Mouse (Mus musculus) heart, embryonic 16.5 days (tissue): ENCODE measurements around the gene Khk. TPM values are rescaled to one million over a fixed set of nuclear protein-coding genes. Genes with fewer than 3 reads are reported as not detected.
A peak's percentile ranks its signal among the peaks of the same experiment; 100 is the strongest.

Experiments
- ATAC-seq: fragments of 200-750 bp; cut with Nextera tagmentation; replicated peaks from 2 replicates; pipeline ENCODE4 v1.8.0; 2017; ENCODE audit warnings: moderate number of reproducible peaks; ENCODE audit not compliant: insufficient read depth, low FRiP score; ENCODE audit errors: extremely low read depth
- H3K27ac ChIP-seq: fragments of 300-500 bp; sonication (generic); 2 replicates; pipeline ENCODE4 v1.5.1; 2014; ENCODE audit warnings: mild to moderate bottlenecking, low read length, control low read depth, moderate library complexity
- H3K27me3 ChIP-seq: fragments of 300-500 bp; sonication (generic); 2 replicates; pipeline ENCODE4 v1.6.1; 2014; ENCODE audit warnings: low read length, mixed read lengths; ENCODE audit not compliant: control insufficient read depth, insufficient read depth
- H3K36me3 ChIP-seq: fragments of 300-500 bp; sonication (generic); 2 replicates; pipeline ENCODE4 v1.6.1; 2014; ENCODE audit not compliant: control insufficient read depth, insufficient read depth
- H3K4me1 ChIP-seq: fragments of 300-500 bp; sonication (generic); 2 replicates; pipeline ENCODE4 v1.6.1; 2014; ENCODE audit warnings: low read length, mixed read lengths; ENCODE audit not compliant: control insufficient read depth, insufficient read depth
- H3K4me2 ChIP-seq: fragments of 300-500 bp; sonication (generic); 2 replicates; pipeline ENCODE4 v1.6.1; 2014; ENCODE audit warnings: low read depth, mild to moderate bottlenecking, control low read depth, low read length
- H3K4me3 ChIP-seq: fragments of 300-500 bp; sonication (generic); 2 replicates; pipeline ENCODE4 v1.5.1; 2014; ENCODE audit warnings: mild to moderate bottlenecking, control low read depth, low read length
- H3K9ac ChIP-seq: fragments of 300-500 bp; sonication (generic); 2 replicates; pipeline ENCODE4 v1.6.1; 2014; ENCODE audit warnings: low read length, control low read depth
- H3K9me3 ChIP-seq: fragments of 300-500 bp; sonication (generic); replicated peaks from 2 replicates; pipeline ENCODE4 v1.6.1; 2016; ENCODE audit warnings: low read length; ENCODE audit not compliant: control insufficient read depth
- WGBS: fragments of 180-500 bp; shearing (Covaris S2); extraction: QIAGEN DNeasy Blood & Tissue Kit; methylation state at CpG from one replicate; pipeline ENCODE4 v1.1.7; 2014; 5-methylcytosine and 5-hydroxymethylcytosine counted together
- polyA plus RNA-seq: library from polyadenylated mRNA; unstranded; fragments of >200 nt; fragmentation: Nextera tagmentation; extraction: Ambion mirVana; gene quantifications from 2 replicates; pipeline ENCODE4 v1.2.1, GENCODE M21; 2015

The Khk gene
- polyA plus RNA-seq, 1 experiment from 2014 or later, result 15.0 TPM

DNA sequence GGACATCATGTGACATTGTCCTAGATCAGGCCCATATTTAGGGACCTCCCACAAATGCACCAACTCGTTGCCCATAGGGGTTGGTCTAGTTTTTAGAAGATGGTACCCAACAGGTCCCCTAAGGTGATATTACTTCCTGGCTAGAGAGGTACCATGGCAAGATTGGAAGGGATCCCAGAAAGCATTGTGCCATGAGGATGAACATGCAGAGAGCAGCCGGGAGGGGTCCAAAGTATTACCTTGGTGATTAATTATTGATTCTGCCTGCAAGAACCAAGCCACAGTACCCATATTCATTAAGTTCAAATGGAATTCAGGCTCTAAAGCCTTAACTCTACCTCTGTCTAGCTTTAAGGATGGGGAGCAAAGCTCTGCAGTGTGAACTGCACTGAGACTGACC, 4.8 kb downstream of the Khk start:
- WGBS, result 81% methylated on average over 2 of the region's 2 CpGs
- H3K9me3 ChIP-seq, result no peaks in the 10 kb centered on the region
- no peak overlapping the region for H3K27ac ChIP-seq
- H3K4me3 ChIP-seq, result no peak overlapping the region
- H3K9ac ChIP-seq, result no peak overlapping the region
- peaks cover 13% of the 10 kb centered on the region for H3K4me1 ChIP-seq
- ATAC-seq, result no peak
- H3K27me3 ChIP-seq, result no peaks in the 10 kb centered on the region
- no peaks in the 10 kb centered on the region for H3K36me3 ChIP-seq
- no peak overlapping the region for H3K4me2 ChIP-seq

DNA sequence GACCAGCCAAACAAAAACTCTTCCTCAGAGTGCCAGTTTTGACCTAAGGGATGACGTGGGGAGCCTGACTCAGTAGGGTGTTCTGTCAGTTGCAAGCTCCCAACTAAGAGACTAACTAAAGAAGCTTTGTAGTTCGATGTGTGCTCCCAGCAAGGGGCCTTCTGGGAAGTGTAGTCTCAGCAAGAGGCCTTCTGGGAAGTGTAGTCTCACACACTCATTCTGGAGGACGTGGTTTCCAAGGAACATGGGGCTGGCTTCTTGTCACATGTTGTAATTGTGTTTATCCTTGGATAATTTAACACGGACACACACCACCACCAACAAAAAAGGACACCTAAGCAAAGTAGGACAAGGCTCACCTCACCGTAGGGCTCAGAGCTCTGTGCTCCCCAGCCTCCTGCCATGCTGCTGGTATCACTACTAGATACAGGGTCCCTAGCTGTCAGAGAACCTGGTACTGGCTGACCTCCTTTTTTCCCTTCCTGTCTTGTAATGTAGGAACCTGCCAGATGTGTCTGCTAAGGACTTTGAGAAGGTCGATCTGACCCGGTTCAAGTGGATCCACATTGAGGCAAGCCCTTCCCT, 6.8 kb downstream of the Khk start:
- Histone ChIP-seq H3K36me3 (no peaks in the 10 kb centered on the region), H3K4me1 (peaks cover 4% of the 10 kb centered on the region; the same call in 1 of the 2 replicates), H3K9me3 (no peaks in the 10 kb centered on the region), H3K4me2 (peak overlapping the region; percentile 40), H3K4me3 (no peak overlapping the region; the same call in 1 of the 2 replicates), H3K9ac (no peak overlapping the region), H3K27ac (no peak overlapping the region), H3K27me3 (no peaks in the 10 kb centered on the region)
- ATAC-seq, result no peak
- 39% methylated on average over 7 of the region's 7 CpGs for WGBS

DNA sequence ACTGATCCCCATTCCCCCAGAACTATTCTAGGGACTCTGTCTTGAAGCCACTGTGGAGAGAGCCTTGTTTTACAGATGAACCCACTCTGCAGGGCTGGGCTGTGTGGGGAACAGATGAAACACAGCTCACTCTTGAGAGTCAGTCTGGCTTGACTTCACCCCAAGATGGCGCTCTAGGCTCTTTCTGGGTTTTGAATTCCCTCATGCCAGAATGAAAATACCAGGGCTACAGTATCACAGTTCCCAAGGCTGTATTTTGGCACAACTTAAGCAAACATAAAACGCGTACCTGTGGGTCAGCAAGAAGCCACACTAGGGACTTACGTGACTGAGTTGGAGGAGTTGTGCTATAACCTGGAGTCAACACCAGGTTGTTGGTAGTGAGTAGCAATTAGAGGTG, 8.9 kb downstream of the Khk start:
- Histone ChIP-seq H3K27ac (no peak overlapping the region), H3K9ac (no peak overlapping the region), H3K4me2 (no peak overlapping the region), H3K36me3 (no peaks in the 10 kb centered on the region), H3K27me3 (no peaks in the 10 kb centered on the region), H3K4me3 (no peak overlapping the region), H3K9me3 (no peaks in the 10 kb centered on the region), H3K4me1 (0 out of 2 replicates have a peak, but pooled peaks cover 4% of the 10 kb centered on the region)
- WGBS, result 42% methylated on average over 4 of the region's 4 CpGs
- ATAC-seq, result peak; percentile 62; the same call in 1 of the 2 replicates

DNA sequence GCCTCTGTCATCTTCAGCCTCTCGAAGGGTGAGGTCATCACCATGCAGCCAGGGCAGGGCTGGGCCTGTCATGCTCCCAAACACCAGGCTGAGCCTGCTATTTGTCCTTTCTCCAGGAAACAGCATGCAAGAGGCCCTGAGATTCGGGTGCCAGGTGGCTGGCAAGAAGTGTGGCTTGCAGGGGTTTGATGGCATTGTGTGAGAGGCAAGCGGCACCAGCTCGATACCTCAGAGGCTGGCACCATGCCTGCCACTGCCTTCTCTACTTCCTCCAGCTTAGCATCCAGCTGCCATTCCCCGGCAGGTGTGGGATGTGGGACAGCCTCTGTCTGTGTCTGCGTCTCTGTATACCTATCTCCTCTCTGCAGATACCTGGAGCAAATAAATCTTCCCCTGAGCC, 9.6 kb downstream of the Khk start:
- Histone ChIP-seq H3K27me3 (no peaks in the 10 kb centered on the region), H3K4me1 (0 out of 2 replicates have a peak, but pooled peaks cover 4% of the 10 kb centered on the region), H3K9ac (no peak overlapping the region), H3K9me3 (no peaks in the 10 kb centered on the region), H3K4me3 (no peak overlapping the region), H3K36me3 (no peaks in the 10 kb centered on the region), H3K27ac (no peak overlapping the region), H3K4me2 (no peak overlapping the region)
- WGBS, result 80% methylated on average over 6 of the region's 6 CpGs
- ATAC-seq, result no peak

DNA sequence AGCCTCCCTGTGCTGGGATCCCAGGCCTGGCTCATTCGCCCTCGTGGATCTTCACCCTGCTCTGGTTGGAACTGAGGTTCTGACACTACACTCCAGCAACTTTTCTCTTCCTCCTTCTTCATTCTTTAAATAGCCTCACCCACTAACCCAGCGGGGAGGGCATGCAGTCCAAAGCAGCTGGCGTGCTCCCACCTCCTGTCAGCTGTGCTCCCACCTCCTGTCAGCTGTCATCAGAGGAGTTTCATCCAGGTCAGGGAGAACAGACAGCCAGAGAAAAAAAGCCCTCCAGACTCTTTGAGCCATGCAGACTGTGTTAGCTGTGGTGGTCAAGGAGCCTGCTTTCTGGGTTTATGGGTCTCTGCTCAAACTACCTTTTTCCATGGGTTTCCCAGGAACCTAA, 10.1 kb downstream of the Khk start:
- H3K27ac ChIP-seq, result no peak overlapping the region
- 49% methylated on average over 4 of the region's 4 CpGs for WGBS
- H3K9ac ChIP-seq, result no peak overlapping the region
- no peaks in the 10 kb centered on the region for H3K36me3 ChIP-seq
- H3K4me1 ChIP-seq, result 0 out of 2 replicates have a peak, but pooled peaks cover 4% of the 10 kb centered on the region
- H3K27me3 ChIP-seq, result no peaks in the 10 kb centered on the region
- no peaks in the 10 kb centered on the region for H3K9me3 ChIP-seq
- H3K4me2 ChIP-seq, result no peak overlapping the region
- no peak for ATAC-seq
- no peak overlapping the region for H3K4me3 ChIP-seq

DNA sequence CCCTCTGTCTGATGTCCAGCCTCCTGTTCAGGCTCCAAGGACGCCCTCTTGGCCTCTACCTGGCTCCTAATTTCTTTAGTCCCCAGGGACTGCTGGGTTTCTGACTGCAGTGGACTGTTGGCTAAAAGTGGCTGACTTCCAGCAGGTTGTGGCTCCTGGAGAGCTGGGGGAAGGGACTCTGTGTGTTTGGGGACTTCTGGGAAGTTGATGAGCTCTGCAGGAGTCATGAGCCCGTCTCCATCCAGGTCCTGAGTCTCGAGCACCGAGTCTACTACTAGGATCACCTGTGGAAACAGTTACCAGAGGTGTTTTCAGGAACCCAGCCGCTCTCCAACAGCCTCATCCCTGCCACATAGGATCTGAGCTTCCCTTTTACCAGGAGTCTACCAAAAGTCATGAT, 12.5 kb downstream of the Khk start:
- Histone ChIP-seq H3K4me1 (0 out of 2 replicates have a peak, but pooled peaks cover 4% of the 10 kb centered on the region), H3K9ac (no peak overlapping the region), H3K27ac (no peak overlapping the region), H3K4me3 (no peak overlapping the region), H3K27me3 (no peaks in the 10 kb centered on the region), H3K4me2 (no peak overlapping the region), H3K9me3 (no peaks in the 10 kb centered on the region), H3K36me3 (no peaks in the 10 kb centered on the region)
- ATAC-seq, result no peak
- 53% methylated on average over 5 of the region's 5 CpGs for WGBS

DNA sequence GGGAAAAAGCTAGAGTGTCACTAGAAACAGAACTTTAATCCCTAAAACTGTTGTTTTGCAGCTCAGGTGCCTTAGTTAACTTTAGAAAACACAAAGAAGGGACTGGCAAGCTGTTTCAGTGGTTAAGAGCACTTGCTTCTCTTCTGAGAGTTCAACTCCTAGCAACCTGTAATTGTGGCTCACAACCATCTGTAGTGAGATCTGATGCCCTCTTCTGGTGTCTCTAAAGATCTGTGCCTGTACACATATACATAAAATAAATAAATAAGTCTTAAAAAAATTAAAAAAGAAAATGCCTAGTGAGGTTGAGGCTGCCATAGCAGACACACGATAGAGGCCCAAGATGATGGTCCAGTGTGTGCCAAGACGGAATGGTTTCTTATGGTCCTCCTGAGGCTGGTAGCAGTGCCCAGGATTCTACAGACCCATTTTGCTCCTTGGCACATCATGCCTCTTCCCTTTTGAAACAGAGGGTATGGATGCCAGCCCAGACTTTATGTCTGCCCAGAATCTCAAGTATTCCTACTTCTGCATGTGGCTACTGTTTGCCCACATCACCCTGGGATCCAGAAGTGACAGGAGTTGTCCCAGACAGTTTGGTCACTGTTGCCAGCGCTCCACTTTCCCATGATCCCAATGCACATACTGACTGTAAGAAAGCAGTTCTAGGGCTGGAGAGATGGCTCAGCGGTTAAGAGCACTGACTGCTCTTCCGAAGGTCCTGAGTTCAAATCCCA, 13.7 kb downstream of the Khk start:
- no peaks in the 10 kb centered on the region for H3K36me3 ChIP-seq
- H3K4me2 ChIP-seq, result no peak overlapping the region
- WGBS, result 91% methylated on average over 5 of the region's 5 CpGs
- H3K9ac ChIP-seq, result no peak overlapping the region
- H3K4me3 ChIP-seq, result no peak overlapping the region
- ATAC-seq, result no peak
- no peak overlapping the region for H3K27ac ChIP-seq
- H3K9me3 ChIP-seq, result no peaks in the 10 kb centered on the region
- no peaks in the 10 kb centered on the region for H3K27me3 ChIP-seq
- 0 out of 2 replicates have a peak, but pooled peaks cover 4% of the 10 kb centered on the region for H3K4me1 ChIP-seq

DNA sequence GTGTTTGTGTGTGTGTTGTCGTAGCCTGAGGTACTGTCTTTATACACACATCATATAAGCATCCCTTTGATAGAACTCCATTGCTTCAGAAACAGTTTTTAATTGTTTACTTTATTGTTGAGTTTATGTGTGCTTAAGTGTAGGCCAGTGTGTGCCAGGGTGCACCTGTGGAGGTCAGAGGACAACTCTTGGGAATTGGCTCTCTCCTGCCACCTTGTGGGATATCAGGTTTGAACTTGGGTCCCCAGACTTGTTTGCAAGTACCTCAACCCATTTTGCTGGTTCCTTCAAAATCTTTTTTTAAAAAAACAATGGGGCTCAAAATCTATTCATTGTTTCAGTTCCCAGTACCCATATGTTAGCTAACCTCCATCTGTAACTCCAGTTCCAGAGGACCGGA, 21.8 kb downstream of the Khk start:
- ATAC-seq, result no peak
- 92% methylated on average over 2 of the region's 2 CpGs for WGBS
- H3K9me3 ChIP-seq, result no peaks in the 10 kb centered on the region
- H3K36me3 ChIP-seq, result no peaks in the 10 kb centered on the region
- H3K4me1 ChIP-seq, result no peaks in the 10 kb centered on the region
- no peaks in the 10 kb centered on the region for H3K27me3 ChIP-seq
- no peak overlapping the region for H3K27ac ChIP-seq
- no peak overlapping the region for H3K4me3 ChIP-seq
- H3K4me2 ChIP-seq, result no peak overlapping the region
- H3K9ac ChIP-seq, result no peak overlapping the region

DNA sequence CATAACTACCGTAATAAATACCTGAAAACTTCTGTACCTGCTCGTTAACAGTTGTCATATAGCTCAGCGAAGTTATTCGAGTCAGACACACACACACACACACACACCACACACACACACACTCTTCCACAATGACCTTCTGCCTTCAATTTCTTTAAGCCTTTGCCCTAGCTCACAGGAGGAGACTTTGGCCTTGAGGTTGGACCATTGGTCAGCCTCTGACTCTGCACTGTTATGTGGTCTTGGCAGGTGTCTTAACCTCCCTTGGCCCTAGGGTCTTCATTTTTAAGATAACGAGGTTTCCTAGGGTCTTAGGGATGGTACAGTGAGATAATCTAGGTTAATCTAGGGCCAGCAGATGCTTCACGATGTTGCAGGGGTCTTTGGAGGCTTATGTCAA, 23.1 kb downstream of the Khk start:
- Histone ChIP-seq H3K27ac (no peak overlapping the region), H3K9me3 (no peaks in the 10 kb centered on the region), H3K4me3 (no peak overlapping the region), H3K36me3 (no peaks in the 10 kb centered on the region), H3K4me1 (0 out of 2 replicates have a peak, but pooled peaks cover 2% of the 10 kb centered on the region), H3K9ac (no peak overlapping the region), H3K27me3 (no peaks in the 10 kb centered on the region), H3K4me2 (no peak overlapping the region)
- WGBS, result 86% methylated on average over 6 of the region's 6 CpGs
- no peak for ATAC-seq
